Mouse (Mus musculus) bone marrow, adult 2 months (tissue): ENCODE measurements at regions not wholly inside any gene's neighbourhood (a gene's known extent, or its start where the extent isn't known, plus 50 kb on each side); places are given as distances from the start of the nearest gene placed in this dataset.

ENCODE experiments used
- CTCF ChIP-seq: fragments of 200-500 bp; IDR thresholded peaks from 2 replicates; pipeline ENCODE4 v1.5.1; 2011; ENCODE audit warnings: low read length, control low read depth; ENCODE audit not compliant: control insufficient read depth, insufficient read depth
- POLR2A ChIP-seq: fragments of 200-500 bp; IDR thresholded peaks from 2 replicates; pipeline ENCODE4 v1.6.1; 2011; ENCODE audit warnings: low read depth, mild to moderate bottlenecking, control low read depth, low read length, borderline replicate concordance; ENCODE audit not compliant: control insufficient read depth

GRCm38 (mm10) chr16:93018766-93019165 lies 192.8 kb upstream of the Runx1 start:
- TF ChIP-seq POLR2A (no peak), CTCF (no peak)
